Mouse (Mus musculus) forebrain, embryonic 14.5 days (tissue): ENCODE data around the gene Lrp5. TPM values are rescaled to one million over a fixed set of nuclear protein-coding genes. Genes with fewer than 3 reads are reported as not detected.
"Not testable (repeated sequence)": the region's sequence is repeated elsewhere in the genome, so short reads cannot be mapped to it uniquely, and the experiment has no call there.

ENCODE experiments used
- ATAC-seq: fragments of 200-750 bp; cut with Nextera tagmentation; 2 replicates; pipeline ENCODE4 v1.8.0; 2017; ENCODE audit warnings: mild to moderate bottlenecking, moderate library complexity
- DNase-seq: peaks from one replicate; pipeline ENCODE4 v3.0.0-alpha.2; 2015; ENCODE audit warnings: low spot score
- H3K27ac ChIP-seq: fragments of 300-500 bp; sonication (generic); 2 replicates; pipeline ENCODE4 v1.5.1; 2014; ENCODE audit warnings: low read depth, mild to moderate bottlenecking, control low read depth, low read length, moderate library complexity
- H3K27me3 ChIP-seq: fragments of 300-500 bp; sonication (generic); replicated peaks from 2 replicates; pipeline ENCODE4 v1.6.1; 2014; ENCODE audit warnings: low read length, control low read depth, mixed read lengths; ENCODE audit not compliant: control insufficient read depth, insufficient read depth
- H3K36me3 ChIP-seq: fragments of 300-500 bp; sonication (generic); 2 replicates; pipeline ENCODE4 v1.6.1; 2014; ENCODE audit warnings: low read length, control low read depth; ENCODE audit not compliant: control insufficient read depth, insufficient read depth
- H3K4me1 ChIP-seq: fragments of 300-500 bp; sonication (generic); 2 replicates; pipeline ENCODE4 v1.6.1; 2014; ENCODE audit warnings: antibody characterized with exemption, low read length, control low read depth; ENCODE audit not compliant: control insufficient read depth, insufficient read depth
- H3K4me2 ChIP-seq: fragments of 300-500 bp; sonication (generic); 2 replicates; pipeline ENCODE4 v1.6.1; 2014; ENCODE audit warnings: mild to moderate bottlenecking, control low read depth, low read length
- H3K4me3 ChIP-seq: fragments of 300-500 bp; sonication (generic); 2 replicates; pipeline ENCODE4 v1.5.1; 2014; ENCODE audit warnings: low read depth, low read length, control low read depth
- H3K9ac ChIP-seq: fragments of 300-500 bp; sonication (generic); 2 replicates; pipeline ENCODE4 v1.6.1; 2014; ENCODE audit warnings: mild to moderate bottlenecking, low read length, control low read depth, moderate library complexity
- H3K9me3 ChIP-seq: fragments of 300-500 bp; sonication (generic); replicated peaks from 2 replicates; pipeline ENCODE4 v1.6.1; 2016; ENCODE audit warnings: low read length, control low read depth, mixed read lengths; ENCODE audit not compliant: control insufficient read depth
- WGBS: fragments of 180-500 bp; shearing (Covaris S2); extraction: QIAGEN DNeasy Blood & Tissue Kit; methylation state at CpG from one replicate; pipeline ENCODE4 v1.1.7; 2014; 5-methylcytosine and 5-hydroxymethylcytosine counted together
- polyA plus RNA-seq: library from polyadenylated mRNA; unstranded; fragments of >200 nt; fragmentation: Nextera tagmentation; extraction: Ambion mirVana; gene quantifications from 2 replicates; pipeline ENCODE4 v1.2.1, GENCODE M21; 2014

The Lrp5 gene
- polyA plus RNA-seq, 1 experiment from 2014 or later, result 1.8 TPM

- DNase-seq (no peak), ATAC-seq (no peak)
- WGBS, result 80% methylated on average over 10 of the region's 10 CpGs
- Histone ChIP-seq H3K36me3 (no peaks in the 10 kb centered on the region), H3K9me3 (no peaks in the 10 kb centered on the region), H3K27me3 (no peaks in the 10 kb centered on the region), H3K4me2 (no peak overlapping the region), H3K4me3 (no peak overlapping the region), H3K27ac (no peak overlapping the region), H3K4me1 (peaks cover 3% of the 10 kb centered on the region; the same call in 1 of the 2 replicates), H3K9ac (no peak overlapping the region)
These were observed 17.8 kb downstream of the Lrp5 start for GRCm38 (mm10) chr19:3668551-3668950.

- no peaks in the 10 kb centered on the region for H3K27me3 ChIP-seq
- ATAC-seq (no peak), DNase-seq (no peak)
- WGBS, result 80% methylated on average over 11 of the region's 11 CpGs
- H3K9me3 ChIP-seq, result no peaks in the 10 kb centered on the region
- H3K36me3 ChIP-seq, result no peaks in the 10 kb centered on the region
- H3K9ac ChIP-seq, result no peak overlapping the region
- no peak overlapping the region for H3K4me3 ChIP-seq
- no peak overlapping the region for H3K4me2 ChIP-seq
- peaks cover 3% of the 10 kb centered on the region; the same call in 1 of the 2 replicates for H3K4me1 ChIP-seq
- H3K27ac ChIP-seq, result no peak overlapping the region
These were observed 18.4 kb downstream of the Lrp5 start for GRCm38 (mm10) chr19:3667979-3668378.

DNA sequence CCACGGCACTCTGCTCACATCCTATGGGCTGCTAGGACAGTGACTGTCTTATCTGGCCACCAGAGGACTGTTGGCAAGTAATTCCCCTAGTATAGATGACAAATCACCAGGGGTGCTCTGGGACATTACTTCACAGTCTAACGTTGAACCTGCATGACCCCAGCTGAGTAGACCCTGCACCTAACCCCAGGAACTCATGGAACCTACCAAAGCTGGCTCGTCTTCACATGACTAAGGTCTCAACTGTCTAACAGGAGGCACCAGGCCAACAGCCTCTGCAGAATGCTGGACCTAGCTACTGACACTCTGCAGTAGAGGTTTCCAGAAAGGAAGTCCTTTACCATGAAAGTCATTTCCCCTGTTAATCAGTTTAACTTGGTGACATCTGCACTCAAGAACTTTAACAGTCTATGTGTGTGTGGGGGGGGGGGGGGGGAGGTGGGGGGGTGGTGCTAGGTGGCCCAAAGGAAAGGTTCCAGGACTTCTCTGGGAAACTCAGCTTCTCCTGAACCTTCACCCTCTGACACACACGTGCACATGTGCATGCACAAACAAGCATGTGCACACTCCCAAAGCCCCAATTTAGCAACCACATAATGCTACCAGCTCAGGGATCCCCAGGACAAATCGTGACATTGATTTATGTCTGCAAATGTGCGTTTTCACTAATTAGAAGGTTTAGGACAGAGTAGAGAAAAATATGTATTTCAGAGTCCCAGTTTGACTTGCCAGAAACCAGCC lies 19.0 kb downstream of the Lrp5 start:
- Histone ChIP-seq H3K27ac (no peak overlapping the region), H3K9me3 (no peaks in the 10 kb centered on the region), H3K4me1 (peaks cover 3% of the 10 kb centered on the region; the same call in 1 of the 2 replicates), H3K9ac (no peak overlapping the region), H3K36me3 (no peaks in the 10 kb centered on the region), H3K4me3 (no peak overlapping the region), H3K27me3 (no peaks in the 10 kb centered on the region), H3K4me2 (no peak overlapping the region)
- 89% methylated on average over 6 of the region's 6 CpGs for whole genome bisulfite sequencing
- no peak for ATAC-seq
- no peak for DNase-seq

DNA sequence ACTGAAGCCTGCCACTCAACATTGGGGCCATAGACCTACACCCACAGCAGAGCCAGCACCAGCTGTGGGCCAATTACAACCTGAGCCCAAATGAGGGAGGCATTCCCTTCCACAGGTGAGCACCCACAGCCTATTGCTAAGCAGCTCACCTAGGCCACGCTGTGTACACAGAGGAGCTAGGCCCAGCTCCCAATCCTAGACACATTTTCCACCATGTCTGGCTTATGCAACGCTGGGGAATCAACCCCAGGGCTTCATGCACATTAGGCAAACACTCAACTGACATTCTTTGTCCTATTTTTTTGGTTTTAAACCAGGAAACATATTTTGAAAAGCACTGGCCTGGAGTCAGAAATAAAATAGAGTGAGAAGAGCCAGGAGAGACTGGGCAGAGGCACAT lies 19.7 kb downstream of the Lrp5 start:
- H3K4me1 ChIP-seq, result peaks cover 3% of the 10 kb centered on the region; the same call in 1 of the 2 replicates
- ATAC-seq (no peak), DNase-seq (no peak)
- H3K9ac ChIP-seq, result no peak overlapping the region
- no peak overlapping the region for H3K4me3 ChIP-seq
- no peak overlapping the region for H3K27ac ChIP-seq
- WGBS, result 84% methylated on average over 2 of the region's 2 CpGs
- no peaks in the 10 kb centered on the region for H3K27me3 ChIP-seq
- no peaks in the 10 kb centered on the region for H3K36me3 ChIP-seq
- no peaks in the 10 kb centered on the region for H3K9me3 ChIP-seq
- H3K4me2 ChIP-seq, result no peak overlapping the region

DNA sequence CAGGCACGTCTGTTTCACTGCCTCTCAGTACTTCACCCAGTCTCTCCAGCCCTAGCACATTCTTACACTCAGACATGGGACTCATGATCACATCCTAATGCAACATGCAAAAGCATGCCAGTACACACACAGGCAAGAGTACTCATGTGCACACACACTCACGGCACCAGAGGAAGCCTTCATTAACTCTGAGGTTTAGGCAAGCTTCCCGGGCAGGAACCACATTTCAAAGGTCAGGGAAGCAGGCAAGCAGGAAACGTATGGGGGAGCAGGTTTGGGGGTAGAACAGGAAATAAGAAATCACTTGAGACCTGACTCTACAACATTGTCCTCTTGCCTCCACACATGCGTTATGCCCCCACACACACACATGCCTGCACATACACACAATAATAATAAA lies 20.9 kb downstream of the Lrp5 start:
- Histone ChIP-seq H3K9me3 (no peaks in the 10 kb centered on the region), H3K27ac (no peak overlapping the region), H3K4me2 (no peak overlapping the region), H3K36me3 (no peaks in the 10 kb centered on the region), H3K27me3 (no peaks in the 10 kb centered on the region), H3K4me3 (no peak overlapping the region), H3K9ac (no peak overlapping the region), H3K4me1 (peaks cover 3% of the 10 kb centered on the region; the same call in 1 of the 2 replicates)
- ATAC-seq (no peak), DNase-seq (no peak)
- WGBS, result 77% methylated on average over 5 of the region's 5 CpGs

DNA sequence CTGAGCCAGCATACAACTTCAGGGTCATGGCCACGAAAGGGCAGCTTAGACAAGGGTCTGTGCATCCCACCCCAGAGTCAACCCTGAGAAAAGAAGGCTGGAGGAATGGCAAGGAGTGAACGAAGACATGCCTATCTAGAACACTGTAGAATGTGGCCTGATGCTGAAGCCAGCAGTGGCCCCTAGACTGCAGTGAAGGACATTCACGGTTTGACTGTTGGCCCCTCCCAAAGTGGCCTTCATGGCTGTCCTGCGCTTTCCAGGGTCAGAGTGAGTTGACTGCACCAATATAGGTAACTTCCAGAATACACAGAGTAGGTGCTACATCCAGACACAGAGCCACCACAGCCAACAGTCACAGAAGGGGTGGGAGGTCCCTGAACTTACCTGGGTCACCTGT lies 28.4 kb downstream of the Lrp5 start:
- H3K9me3 ChIP-seq, result no peaks in the 10 kb centered on the region
- peaks cover 16% of the 10 kb centered on the region for H3K36me3 ChIP-seq
- DNase-seq, result no peak
- no peak overlapping the region for H3K4me2 ChIP-seq
- no peak overlapping the region for H3K4me3 ChIP-seq
- no peak overlapping the region for H3K27ac ChIP-seq
- ATAC-seq, result no peak
- WGBS, result 95% methylated on average over 4 of the region's 4 CpGs
- no peaks in the 10 kb centered on the region for H3K4me1 ChIP-seq
- no peaks in the 10 kb centered on the region for H3K27me3 ChIP-seq
- no peak overlapping the region for H3K9ac ChIP-seq

- not testable (repeated sequence) for H3K27me3 ChIP-seq, H3K9ac ChIP-seq, DNase-seq, ATAC-seq, H3K4me2 ChIP-seq, H3K9me3 ChIP-seq, H3K4me1 ChIP-seq, H3K4me3 ChIP-seq, H3K27ac ChIP-seq
- WGBS, result 95% methylated on average over 4 of the region's 4 CpGs
- peaks cover 18% of the 10 kb centered on the region for H3K36me3 ChIP-seq
These were observed 29.3 kb downstream of the Lrp5 start for GRCm38 (mm10) chr19:3657065-3657464.

- Histone ChIP-seq H3K9ac (no peak overlapping the region), H3K9me3 (no peaks in the 10 kb centered on the region; the same call in 1 of the 2 replicates), H3K4me3 (no peak overlapping the region), H3K4me1 (no peaks in the 10 kb centered on the region), H3K27me3 (no peaks in the 10 kb centered on the region), H3K36me3 (peaks cover 27% of the 10 kb centered on the region), H3K4me2 (no peak overlapping the region), H3K27ac (no peak overlapping the region)
- 61% methylated on average over 1 of the region's 1 CpGs for WGBS
- ATAC-seq (no peak), DNase-seq (no peak)
These were observed 30.2 kb downstream of the Lrp5 start for GRCm38 (mm10) chr19:3656144-3656543.

- H3K4me3 ChIP-seq, result no peak overlapping the region
- no peak overlapping the region for H3K4me2 ChIP-seq
- H3K9me3 ChIP-seq, result no peaks in the 10 kb centered on the region; the same call in 1 of the 2 replicates
- no peak overlapping the region for H3K27ac ChIP-seq
- no peak overlapping the region for H3K9ac ChIP-seq
- WGBS, result 91% methylated on average over 4 of the region's 4 CpGs
- peaks cover 31% of the 10 kb centered on the region for H3K36me3 ChIP-seq
- no peaks in the 10 kb centered on the region for H3K27me3 ChIP-seq
- DNase-seq, result no peak
- H3K4me1 ChIP-seq, result no peaks in the 10 kb centered on the region
- no peak for ATAC-seq
These were observed 31.4 kb downstream of the Lrp5 start for GRCm38 (mm10) chr19:3654940-3655339.
